Mouse (Mus musculus) urinary bladder, adult 2 months (tissue): ENCODE results near the gene Prkce. TPM values are rescaled to one million over a fixed set of nuclear protein-coding genes. Genes with fewer than 3 reads are reported as not detected.

Experiments used
- DNase-seq: peaks from one replicate; pipeline ENCODE4 v3.0.0; 2022; ENCODE audit warnings: low spot score
- polyA plus RNA-seq: library from polyadenylated mRNA; depleted of rRNA; stranded (reverse); fragments of >200 nt; gene quantifications from 2 replicates; pipeline ENCODE4 v1.2.3, GENCODE M21; 2012

Gene Prkce
- polyA plus RNA-seq, 1 experiment = 5.8 TPM

DNA sequence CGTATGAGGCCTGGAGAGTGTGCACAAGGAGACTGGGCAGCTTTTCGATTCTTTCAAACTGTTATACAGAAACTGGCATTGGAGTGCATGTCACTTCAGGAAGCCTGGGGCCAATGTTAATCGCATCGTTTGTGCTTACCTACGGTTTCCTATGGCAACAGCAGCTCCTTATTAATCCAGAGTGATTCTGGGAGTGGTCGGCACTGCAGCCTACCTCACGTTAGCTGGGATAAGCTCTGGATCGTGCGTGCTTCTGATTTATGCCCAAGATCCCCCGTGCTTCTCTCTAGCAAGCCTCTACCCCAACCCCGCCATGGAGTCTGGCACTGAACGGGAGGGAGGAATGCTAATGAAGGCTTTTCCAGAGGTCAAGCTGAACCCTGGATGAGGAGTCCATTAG is 242.9 kb downstream of the Prkce start:
- DNase-seq = no peak

DNA sequence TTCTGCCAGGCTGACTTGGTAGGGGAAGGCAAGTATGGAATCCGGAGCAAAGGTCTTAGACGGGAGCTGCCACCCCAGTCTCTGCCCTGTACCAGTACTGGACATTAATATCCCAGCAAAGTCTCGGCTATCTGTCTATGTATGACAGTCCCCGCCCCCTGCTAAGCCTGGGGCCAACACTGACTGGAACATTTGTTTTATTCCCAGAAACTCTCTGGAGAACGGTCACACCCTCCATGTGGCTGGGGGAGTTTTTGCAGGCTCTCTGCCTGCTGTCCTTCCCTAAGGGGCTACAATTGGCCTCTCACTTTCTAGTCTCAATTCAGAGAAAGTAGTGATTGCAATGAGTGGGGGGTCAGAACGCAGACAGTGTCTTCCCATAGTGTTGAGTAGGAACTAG is 244.6 kb downstream of the Prkce start:
- DNase-seq = no peak

- DNase-seq = no peak
Observed at GRCm38 (mm10) chr17:86414608-86415007, 247.0 kb downstream of the Prkce start.

DNA sequence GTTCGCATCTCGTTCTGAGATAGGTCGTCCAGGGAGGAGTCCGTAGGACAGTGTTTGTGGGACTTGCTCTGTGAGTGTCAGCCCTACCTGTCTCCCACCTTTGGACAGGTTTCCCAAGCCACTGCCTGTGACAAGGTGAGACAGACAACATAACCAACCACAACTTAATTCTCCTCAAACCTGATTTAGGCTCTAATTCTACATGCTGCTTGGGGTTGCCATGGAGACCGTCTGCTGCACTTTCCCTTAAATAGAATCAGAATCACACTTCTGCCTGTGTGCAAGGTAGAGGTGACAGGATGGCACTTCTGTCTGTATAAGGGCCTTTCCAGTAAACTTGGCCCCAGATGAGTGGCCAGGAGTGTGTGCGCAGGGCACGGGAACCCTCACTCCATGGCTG is 248.4 kb downstream of the Prkce start:
- DNase-seq = no peak

- DNase-seq = no peak
Observed at GRCm38 (mm10) chr17:86418334-86418733, 250.7 kb downstream of the Prkce start.

DNA sequence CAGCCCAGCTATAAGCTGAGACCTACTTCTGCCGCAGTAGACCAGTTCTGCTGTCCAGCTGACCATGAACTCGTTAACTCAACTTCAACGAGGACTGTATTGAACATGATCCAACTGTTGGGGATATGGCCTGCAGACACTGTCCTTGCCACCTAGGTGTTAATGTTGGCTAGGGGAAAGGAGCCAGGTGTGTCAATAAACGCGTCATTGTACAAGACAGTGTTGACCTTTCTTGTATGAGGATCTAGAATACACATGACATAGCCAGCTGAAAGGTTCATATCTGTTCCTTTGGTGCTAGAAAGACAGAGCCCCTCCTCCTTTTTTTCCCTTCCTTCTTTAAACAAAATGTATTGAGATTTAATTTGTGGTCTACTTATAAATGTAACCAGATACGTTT is 251.6 kb downstream of the Prkce start:
- no peak for DNase-seq

GRCm38 (mm10) chr17:86420646-86421338 is 253.2 kb downstream of the Prkce start:
- no peak for DNase-seq

DNA sequence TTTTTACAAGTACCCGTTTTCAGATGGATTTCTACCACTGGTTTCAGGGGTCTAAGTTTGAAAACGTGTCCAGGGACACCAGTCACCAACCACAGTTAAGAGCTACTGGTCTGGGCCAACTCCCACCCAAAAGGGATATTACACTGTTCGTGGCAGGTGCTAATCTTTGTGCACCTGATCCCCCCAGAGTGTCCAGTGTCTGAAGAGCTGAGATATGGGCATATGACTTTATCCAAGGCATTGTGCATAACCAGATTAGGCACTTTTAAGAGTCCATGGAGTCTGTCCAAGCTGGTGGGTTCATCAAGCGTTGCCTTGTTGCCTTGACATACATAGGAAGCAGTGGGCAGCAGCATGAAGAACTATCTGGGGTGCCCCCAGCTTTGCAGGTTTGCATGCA is 254.4 kb downstream of the Prkce start:
- DNase-seq = no peak

DNA sequence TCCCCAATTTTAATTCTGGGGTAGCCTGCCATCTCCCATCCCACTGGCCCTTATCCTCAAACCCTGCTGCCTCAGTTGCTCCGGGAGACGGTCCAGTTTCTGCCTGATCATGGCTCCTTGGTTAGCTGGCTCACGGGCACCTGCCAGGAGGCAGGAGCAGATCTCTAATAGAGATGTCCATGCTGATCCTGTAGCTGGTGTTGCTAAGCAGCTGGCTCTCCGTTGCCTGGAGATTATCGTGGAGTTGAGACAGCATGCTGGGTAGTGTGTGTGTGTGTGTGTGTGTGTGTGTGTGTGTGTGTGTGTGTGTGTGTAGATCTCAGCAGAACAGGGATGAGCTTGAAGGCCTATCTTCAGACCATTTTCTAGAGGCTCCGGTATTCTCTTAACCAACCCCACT is 262.3 kb downstream of the Prkce start:
- DNase-seq = peak; percentile 15

DNA sequence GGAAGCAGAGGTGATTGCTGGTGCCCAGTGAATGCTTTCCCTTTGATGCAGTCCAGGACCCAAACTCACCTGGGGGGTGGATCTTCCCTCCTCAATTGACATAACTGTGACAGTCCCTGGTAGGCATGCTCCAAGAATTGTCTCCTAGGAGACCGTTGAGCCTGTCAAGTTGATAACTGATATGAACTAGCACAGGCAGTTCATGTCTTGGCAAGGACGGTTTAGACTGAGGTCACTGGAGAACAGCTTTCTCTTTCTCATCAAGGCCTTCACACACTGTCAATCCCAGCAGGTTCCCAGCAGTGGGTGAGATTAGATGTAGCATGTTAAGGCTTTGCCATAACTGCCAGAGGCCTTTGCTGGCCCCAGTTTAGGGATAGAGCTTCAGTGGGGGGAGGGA is 265.5 kb downstream of the Prkce start:
- DNase-seq = no peak

GRCm38 (mm10) chr17:86433813-86434212 is 266.2 kb downstream of the Prkce start:
- DNase-seq = no peak

- DNase-seq = no peak
Observed at GRCm38 (mm10) chr17:86434781-86435180, 267.2 kb downstream of the Prkce start.

DNA sequence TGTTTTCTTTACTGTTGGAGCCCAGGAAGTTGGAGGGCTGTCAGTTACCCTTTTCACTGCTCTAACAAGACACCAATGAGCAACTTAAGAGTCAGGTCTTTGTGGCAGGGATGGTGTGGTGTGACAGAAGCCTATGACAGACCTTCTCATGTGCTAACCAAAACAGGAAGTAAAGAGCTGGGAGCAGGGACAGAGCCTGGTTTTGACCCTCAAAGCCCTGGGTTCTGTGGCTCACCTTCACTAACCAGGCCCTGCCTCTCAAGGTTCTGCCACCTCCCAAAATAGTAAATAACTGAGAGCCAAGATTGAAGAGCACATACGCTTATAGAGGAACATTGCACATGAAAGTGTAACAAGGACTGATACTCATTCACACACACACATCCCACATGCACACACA is 268.0 kb downstream of the Prkce start:
- no peak for DNase-seq

- DNase-seq = no peak
Observed at GRCm38 (mm10) chr17:86435984-86436383, 268.4 kb downstream of the Prkce start.

- DNase-seq = no peak
Observed at GRCm38 (mm10) chr17:86436583-86437370, 269.2 kb downstream of the Prkce start.

DNA sequence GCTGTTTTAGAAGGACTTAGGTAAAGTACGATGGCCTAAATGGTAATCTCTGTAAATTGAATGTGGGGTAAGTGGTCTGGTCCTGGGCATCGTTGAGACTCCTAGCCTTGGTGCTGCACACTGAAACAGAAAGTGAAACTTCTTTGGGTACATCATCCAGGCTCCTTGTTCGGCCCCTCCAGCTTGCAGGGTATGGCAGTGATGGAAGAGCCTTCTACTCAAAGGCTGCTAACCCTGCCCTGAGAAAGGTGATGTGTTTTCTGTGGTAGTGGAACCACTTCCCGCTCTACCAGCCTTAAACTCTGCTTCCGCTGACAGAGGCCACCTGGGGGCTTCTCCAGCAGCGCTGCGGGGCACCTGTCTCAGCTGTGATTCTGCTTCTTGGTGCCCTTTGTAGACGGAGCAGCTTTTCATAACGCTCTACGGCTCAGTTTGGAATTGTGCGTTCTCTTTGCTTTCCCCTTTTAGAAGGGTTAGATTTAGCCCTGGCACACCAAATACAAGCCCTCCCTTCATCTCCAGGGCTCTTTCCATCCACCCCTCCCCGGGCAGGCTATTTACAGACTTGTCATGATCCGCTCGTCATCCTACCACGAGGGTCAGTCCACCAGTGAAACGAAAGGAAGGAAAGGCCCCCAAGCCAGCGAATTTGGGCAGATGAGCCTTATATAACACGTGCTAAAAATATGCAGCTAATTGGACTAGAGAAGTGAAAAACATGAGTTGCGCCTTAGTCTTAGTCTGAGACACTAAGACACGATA is 270.1 kb downstream of the Prkce start:
- no peak for DNase-seq

- DNase-seq = no peak
Observed at GRCm38 (mm10) chr17:86438278-86438661, 270.7 kb downstream of the Prkce start.

DNA sequence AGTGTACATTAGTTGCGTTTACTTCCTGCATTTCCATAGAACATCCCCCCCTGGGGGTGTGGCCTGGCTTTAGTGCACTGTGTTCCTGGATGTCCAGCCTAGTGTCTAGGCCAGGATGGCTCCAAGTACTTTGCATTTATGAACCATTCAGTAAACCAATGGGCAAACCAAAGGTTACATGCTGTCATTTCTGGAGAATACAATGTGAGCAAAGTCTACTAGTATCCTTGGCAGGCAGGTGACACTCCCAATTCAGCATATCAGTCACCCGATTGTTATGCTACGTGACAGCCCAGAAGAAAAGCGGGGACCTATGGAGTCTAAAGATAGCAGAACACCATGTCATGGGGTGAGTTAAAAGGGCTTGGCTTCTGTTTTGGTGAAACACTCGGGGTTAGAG is 271.2 kb downstream of the Prkce start:
- no peak for DNase-seq

- no peak for DNase-seq
Observed at GRCm38 (mm10) chr17:86441098-86441497, 273.5 kb downstream of the Prkce start.

GRCm38 (mm10) chr17:86443886-86444285 is 276.3 kb downstream of the Prkce start:
- DNase-seq = no peak

DNA sequence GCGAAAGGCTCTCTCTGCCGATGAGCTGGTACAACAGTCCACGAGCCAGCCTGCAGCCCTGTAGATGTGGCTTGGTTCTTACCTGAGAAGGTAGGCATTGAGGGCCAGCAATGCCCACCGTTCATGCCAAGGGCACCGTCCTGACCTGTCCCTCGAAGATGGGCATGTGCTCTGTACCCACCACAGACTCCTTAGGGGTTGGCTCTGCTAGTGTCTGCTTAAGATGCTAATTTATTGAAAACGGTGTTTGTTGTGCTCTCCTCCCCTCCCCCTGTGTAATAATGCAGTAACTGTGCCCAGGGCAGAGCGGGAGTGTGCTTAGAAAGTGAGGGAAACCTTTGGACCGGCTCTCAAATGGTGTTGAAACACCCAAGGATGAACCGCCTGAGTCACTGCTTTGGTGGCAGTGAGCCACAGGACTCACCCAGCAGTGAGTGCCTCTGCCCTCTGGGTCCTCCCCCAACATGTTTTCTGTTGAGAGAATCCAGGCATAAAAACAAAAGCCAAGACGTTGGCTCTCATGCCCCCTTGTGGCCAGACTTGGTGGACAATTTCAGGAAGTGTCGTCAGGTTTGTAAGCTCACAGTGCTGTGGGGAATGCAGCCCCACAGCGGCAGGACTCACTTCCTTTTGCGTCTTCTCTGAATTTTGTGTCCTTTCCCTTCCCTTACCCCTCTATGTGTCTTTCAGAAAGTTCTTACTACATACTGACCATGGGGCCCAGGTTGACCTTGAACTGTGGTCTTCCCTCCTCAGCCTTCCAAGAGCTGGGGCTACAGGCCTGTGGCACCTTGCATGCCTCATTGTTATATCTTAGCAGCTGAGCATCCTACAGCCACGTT is 277.2 kb downstream of the Prkce start:
- peak; percentile 72 for DNase-seq

- no peak for DNase-seq
Observed at GRCm38 (mm10) chr17:86445420-86445720, 277.8 kb downstream of the Prkce start.
